Mouse (Mus musculus): ENCODE results near the gene Bglap3. TPM values are rescaled to one million over a fixed set of nuclear protein-coding genes. Genes with fewer than 3 reads are reported as not detected.

The Bglap3 gene
- polyA plus RNA-seq (2015; fragmentation: Illumina TruSeq; extraction: RNeasy Lipid Tissue Mini Kit (QIAGEN cat#74804); ENCODE audit: insufficient read depth, low read depth, low replicate concordance): 24.3 TPM

DNA sequence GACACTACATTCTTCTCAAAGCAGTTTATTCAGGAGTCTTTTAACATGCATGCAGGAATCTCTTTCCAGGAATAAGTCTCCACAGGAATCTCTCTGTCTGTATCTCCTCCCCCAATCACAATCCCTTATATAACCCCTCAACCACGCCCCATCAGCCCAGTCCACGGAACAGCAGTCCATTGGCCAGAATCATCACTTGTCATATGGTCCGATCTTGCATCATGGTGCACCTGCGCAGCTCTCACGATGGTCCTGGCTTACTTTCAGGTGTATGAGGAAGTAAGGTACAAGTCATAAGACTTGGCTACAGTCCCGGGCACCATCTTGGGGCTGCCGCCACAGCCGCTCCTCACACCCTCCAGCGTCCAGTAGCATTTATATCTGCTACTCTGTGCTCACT, at the start of gene Bglap3:
Gene Bglap3, minus strand, starts transcription at position 101 of the 400 bp plus-strand sequence.

DNA sequence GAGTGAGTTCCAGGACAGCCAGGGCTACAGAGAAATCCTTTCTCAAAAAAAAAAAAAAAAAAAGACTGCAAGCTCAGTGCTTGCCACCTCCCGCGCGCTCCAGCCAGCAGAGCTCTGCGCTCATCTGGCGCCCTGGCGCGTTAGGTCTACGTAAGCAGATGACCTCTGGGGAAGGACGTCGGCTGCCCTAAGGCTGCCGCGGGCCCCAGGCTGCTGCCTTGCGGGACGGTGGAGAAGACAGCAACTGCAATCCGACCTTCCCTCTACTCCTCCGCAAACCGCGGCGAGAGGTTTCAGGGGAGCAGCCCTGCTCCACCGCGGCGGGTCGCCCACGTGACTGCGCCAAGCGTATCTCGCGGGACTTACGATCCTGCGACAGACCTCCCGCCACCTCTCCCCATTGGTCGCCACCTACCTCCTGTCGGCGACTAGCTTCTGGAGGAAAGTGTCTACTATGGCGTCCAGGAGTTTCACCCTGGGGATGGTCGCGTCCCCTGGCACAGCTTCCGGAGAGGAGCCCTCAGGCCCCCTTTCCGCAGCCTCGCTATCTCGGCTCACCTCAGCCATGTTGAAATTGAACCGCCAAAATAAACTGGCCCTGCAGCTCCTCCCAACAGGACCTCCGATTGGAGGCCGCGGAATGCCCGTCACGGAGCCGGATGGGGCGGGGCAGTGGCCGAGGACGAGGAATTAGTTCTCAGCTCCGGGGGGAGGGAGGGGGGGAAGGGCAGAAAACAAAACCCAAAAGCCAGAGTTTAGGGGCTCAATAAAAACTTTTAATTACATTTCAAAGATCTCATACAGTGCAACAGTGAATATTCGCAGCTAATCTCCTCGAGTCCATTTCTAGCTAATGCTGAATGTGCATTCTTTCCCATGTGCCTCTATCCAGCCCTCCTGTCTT, 37.5 kb upstream of the Bglap3 start, which contains the start of gene Pmf1:
Gene Pmf1, minus strand, starts transcription at position 591 of the 904 bp plus-strand sequence.

DNA sequence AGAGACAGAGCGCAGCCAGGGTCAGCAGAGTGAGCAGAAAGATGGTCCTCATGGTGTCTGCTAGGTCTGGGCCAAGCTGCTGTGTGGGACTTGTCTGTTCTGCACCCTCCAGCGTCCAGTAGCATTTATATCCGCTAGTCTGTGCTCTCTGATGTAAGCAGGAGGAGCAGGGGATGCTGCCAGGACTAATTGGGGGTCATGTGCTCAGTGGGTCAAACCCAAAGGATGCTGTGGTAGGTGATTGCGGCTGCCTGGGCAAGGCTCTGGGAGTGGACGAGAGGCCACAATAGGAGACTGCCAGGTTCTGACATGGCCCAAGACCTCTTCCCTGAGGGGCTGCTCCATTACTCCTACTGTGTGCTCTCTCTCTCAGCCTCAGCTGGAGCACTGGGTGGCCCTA, 11.8 kb upstream of the Bglap3 start, which contains the start of gene Bglap:
Gene Bglap, minus strand, starts transcription at position 101 of the 400 bp plus-strand sequence.

DNA sequence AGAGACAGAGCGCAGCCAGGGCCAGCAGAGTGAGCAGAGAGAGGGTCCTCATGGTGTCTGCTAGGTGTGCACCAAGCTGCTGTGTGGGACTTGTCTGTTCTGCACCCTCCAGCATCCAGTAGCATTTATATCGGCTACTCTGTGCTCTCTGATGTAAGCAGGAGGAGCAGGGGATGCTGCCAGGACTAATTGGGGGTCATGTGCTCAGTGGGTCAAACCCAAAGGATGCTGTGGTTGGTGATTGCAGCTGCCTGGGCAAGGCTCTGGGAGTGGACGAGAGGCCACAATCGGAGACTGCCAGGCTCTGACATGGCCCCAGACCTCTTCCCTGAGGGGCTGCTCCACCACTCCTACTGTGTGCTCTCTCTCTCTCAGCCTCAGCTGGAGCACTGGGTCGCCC, 6.1 kb upstream of the Bglap3 start, which contains the start of gene Bglap2:
Gene Bglap2, minus strand, starts transcription at position 101 of the 400 bp plus-strand sequence.

GRCm38 (mm10) chr3:88364337-88364736, 8.2 kb downstream of the Bglap3 start, which contains the start of gene Paqr6:
Gene Paqr6 (plus strand): TSS chr3:88364584.

GRCm38 (mm10) chr3:88336058-88337013, 36.2 kb downstream of the Bglap3 start, which contains the start of the genes Tmem79 and Smg5:
Gene Tmem79 (minus strand): TSS chr3:88336148.
Gene Smg5 (plus strand): TSS chr3:88336260.

GRCm38 (mm10) chr3:88324951-88325405, 47.6 kb downstream of the Bglap3 start, which contains the start of gene Glmp:
Gene Glmp (plus strand): TSS chr3:88325023.

Other genes starting within 250 kb of the Bglap3 start
- gene Mef2d, start 230.4 kb downstream of the Bglap3 start, polyA plus RNA-seq (2015; fragmentation: Illumina TruSeq; extraction: RNeasy Lipid Tissue Mini Kit (QIAGEN cat#74804); ENCODE audit: insufficient read depth, low read depth, low replicate concordance): 22.1 TPM
- not detected for gene Rhbg, start 118.0 kb downstream of the Bglap3 start, polyA plus RNA-seq (2015; fragmentation: Illumina TruSeq; extraction: RNeasy Lipid Tissue Mini Kit (QIAGEN cat#74804); ENCODE audit: insufficient read depth, low read depth, low replicate concordance)
- not detected for gene Gm38392, start 85.5 kb downstream of the Bglap3 start, polyA plus RNA-seq (2015; fragmentation: Illumina TruSeq; extraction: RNeasy Lipid Tissue Mini Kit (QIAGEN cat#74804); ENCODE audit: insufficient read depth, low read depth, low replicate concordance)
- gene Tsacc, start 75.7 kb downstream of the Bglap3 start, polyA plus RNA-seq (2015; fragmentation: Illumina TruSeq; extraction: RNeasy Lipid Tissue Mini Kit (QIAGEN cat#74804); ENCODE audit: insufficient read depth, low read depth, low replicate concordance): 6.5 TPM
- gene Cct3, start 75.6 kb downstream of the Bglap3 start, polyA plus RNA-seq (2015; fragmentation: Illumina TruSeq; extraction: RNeasy Lipid Tissue Mini Kit (QIAGEN cat#74804); ENCODE audit: insufficient read depth, low read depth, low replicate concordance): 53.2 TPM
- gene Glmp, start 47.7 kb downstream of the Bglap3 start, polyA plus RNA-seq (2015; fragmentation: Illumina TruSeq; extraction: RNeasy Lipid Tissue Mini Kit (QIAGEN cat#74804); ENCODE audit: insufficient read depth, low read depth, low replicate concordance): 33.7 TPM
- 0.63 TPM for gene Tmem79, start 36.6 kb downstream of the Bglap3 start, polyA plus RNA-seq (2015; fragmentation: Illumina TruSeq; extraction: RNeasy Lipid Tissue Mini Kit (QIAGEN cat#74804); ENCODE audit: insufficient read depth, low read depth, low replicate concordance)
- gene Smg5, start 36.5 kb downstream of the Bglap3 start, polyA plus RNA-seq (2015; fragmentation: Illumina TruSeq; extraction: RNeasy Lipid Tissue Mini Kit (QIAGEN cat#74804); ENCODE audit: insufficient read depth, low read depth, low replicate concordance): 19.8 TPM
- 3.1 TPM for gene Paqr6, start 8.2 kb downstream of the Bglap3 start, polyA plus RNA-seq (2015; fragmentation: Illumina TruSeq; extraction: RNeasy Lipid Tissue Mini Kit (QIAGEN cat#74804); ENCODE audit: insufficient read depth, low read depth, low replicate concordance)
- not detected for gene Bglap2, start 6.0 kb upstream of the Bglap3 start, polyA plus RNA-seq (2015; fragmentation: Illumina TruSeq; extraction: RNeasy Lipid Tissue Mini Kit (QIAGEN cat#74804); ENCODE audit: insufficient read depth, low read depth, low replicate concordance)
- not detected for gene Bglap, start 11.7 kb upstream of the Bglap3 start, polyA plus RNA-seq (2015; fragmentation: Illumina TruSeq; extraction: RNeasy Lipid Tissue Mini Kit (QIAGEN cat#74804); ENCODE audit: insufficient read depth, low read depth, low replicate concordance)
- gene Pmf1, start 37.6 kb upstream of the Bglap3 start, polyA plus RNA-seq (2015; fragmentation: Illumina TruSeq; extraction: RNeasy Lipid Tissue Mini Kit (QIAGEN cat#74804); ENCODE audit: insufficient read depth, low read depth, low replicate concordance): 2.7 TPM
- 5.0 TPM for gene Slc25a44, start 52.4 kb upstream of the Bglap3 start, polyA plus RNA-seq (2015; fragmentation: Illumina TruSeq; extraction: RNeasy Lipid Tissue Mini Kit (QIAGEN cat#74804); ENCODE audit: insufficient read depth, low read depth, low replicate concordance)
- gene Sema4a, start 88.4 kb upstream of the Bglap3 start, polyA plus RNA-seq (2015; fragmentation: Illumina TruSeq; extraction: RNeasy Lipid Tissue Mini Kit (QIAGEN cat#74804); ENCODE audit: insufficient read depth, low read depth, low replicate concordance): 8.8 TPM
- 18.2 TPM for gene Lmna, start 137.2 kb upstream of the Bglap3 start, polyA plus RNA-seq (2015; fragmentation: Illumina TruSeq; extraction: RNeasy Lipid Tissue Mini Kit (QIAGEN cat#74804); ENCODE audit: insufficient read depth, low read depth, low replicate concordance)
- gene Mex3a, start 159.7 kb upstream of the Bglap3 start, polyA plus RNA-seq (2015; fragmentation: Illumina TruSeq; extraction: RNeasy Lipid Tissue Mini Kit (QIAGEN cat#74804); ENCODE audit: insufficient read depth, low read depth, low replicate concordance): 0.13 TPM
- gene Rab25, start 175.6 kb upstream of the Bglap3 start, polyA plus RNA-seq (2015; fragmentation: Illumina TruSeq; extraction: RNeasy Lipid Tissue Mini Kit (QIAGEN cat#74804); ENCODE audit: insufficient read depth, low read depth, low replicate concordance): 9.4 TPM
- gene Lamtor2, start 180.3 kb upstream of the Bglap3 start, polyA plus RNA-seq (2015; fragmentation: Illumina TruSeq; extraction: RNeasy Lipid Tissue Mini Kit (QIAGEN cat#74804); ENCODE audit: insufficient read depth, low read depth, low replicate concordance): 43.4 TPM
- gene Ubqln4, start 181.0 kb upstream of the Bglap3 start, polyA plus RNA-seq (2015; fragmentation: Illumina TruSeq; extraction: RNeasy Lipid Tissue Mini Kit (QIAGEN cat#74804); ENCODE audit: insufficient read depth, low read depth, low replicate concordance): 17.2 TPM
- gene Ssr2, start 203.1 kb upstream of the Bglap3 start, polyA plus RNA-seq (2015; fragmentation: Illumina TruSeq; extraction: RNeasy Lipid Tissue Mini Kit (QIAGEN cat#74804); ENCODE audit: insufficient read depth, low read depth, low replicate concordance): 80.4 TPM
- gene Arhgef2, start 233.2 kb upstream of the Bglap3 start, polyA plus RNA-seq (2015; fragmentation: Illumina TruSeq; extraction: RNeasy Lipid Tissue Mini Kit (QIAGEN cat#74804); ENCODE audit: insufficient read depth, low read depth, low replicate concordance): 23.6 TPM